Mouse (Mus musculus): ENCODE data around the gene Fry. TPM values are rescaled to one million over a fixed set of nuclear protein-coding genes. Genes with fewer than 3 reads are reported as not detected.

Fry gene
- polyA plus RNA-seq, 1 experiment from 2014 or later = 4.3 TPM

DNA sequence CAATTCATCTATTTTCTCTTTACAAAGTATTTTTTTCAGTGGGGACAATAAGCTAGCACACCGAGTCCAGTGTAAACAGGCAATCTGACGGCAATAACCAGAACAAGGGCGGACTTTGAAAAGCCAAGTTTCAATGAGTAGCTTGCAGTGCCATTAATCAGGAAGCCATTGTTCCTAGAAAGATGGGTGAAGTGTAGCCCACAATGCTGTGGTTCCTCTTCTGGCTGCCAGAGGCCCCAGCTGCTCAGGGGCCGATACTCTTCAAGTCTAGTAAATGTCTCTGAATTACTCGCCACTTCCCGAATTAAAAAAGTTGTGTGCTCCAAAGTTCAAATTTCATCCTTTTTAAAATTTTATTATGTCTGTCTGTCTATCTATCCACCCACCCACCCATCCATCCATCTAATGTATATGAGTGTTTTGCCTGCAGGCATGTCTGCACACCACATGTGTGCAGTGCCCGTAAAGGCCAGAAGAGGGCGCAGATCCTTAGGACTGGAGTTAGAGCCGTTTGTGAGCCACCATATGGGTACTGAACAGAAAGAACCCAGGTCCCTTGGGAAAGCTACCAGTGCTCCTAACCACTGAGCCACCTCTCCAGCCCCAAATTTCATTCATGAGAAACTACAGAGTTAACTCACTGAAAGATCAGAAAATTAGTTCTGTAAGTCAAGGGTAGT is 19.5 kb downstream of the Fry start:
- Histone ChIP-seq H3K27me3 (ENCODE audit: poor library complexity, severe bottlenecking) (no peaks in the 10 kb centered on the region), H3K36me3 (replicated peaks) (no peaks in the 10 kb centered on the region), H3K27ac (no peak overlapping the region), H3K9me3 (no peaks in the 10 kb centered on the region), H3K4me3 (no peak overlapping the region), H3K4me1 (no peaks in the 10 kb centered on the region)
- WGBS = 89% methylated on average over 9 of the region's 9 CpGs
- DNase-seq (ENCODE audit: extremely low spot score, low spot score) = no peak

DNA sequence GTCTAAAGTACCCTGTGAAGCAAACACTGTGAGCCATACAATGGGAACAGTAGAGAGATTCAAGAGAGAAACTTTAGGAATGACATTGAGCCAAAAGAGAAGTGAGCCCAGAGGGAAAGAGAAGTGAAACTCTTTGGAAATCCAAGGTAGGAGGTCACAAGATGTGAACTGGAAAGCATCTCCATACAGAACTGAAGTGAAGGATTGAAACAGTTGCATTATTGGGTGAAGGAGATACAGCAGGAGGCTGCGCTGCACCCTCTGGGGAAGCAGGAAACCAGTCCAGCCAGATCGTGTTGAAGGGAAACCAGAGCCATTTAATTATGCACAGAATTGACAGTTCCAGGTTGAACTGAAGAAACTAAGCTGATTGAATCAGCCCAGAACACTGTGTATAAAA is 22.1 kb downstream of the Fry start:
- DNase-seq (ENCODE audit: extremely low spot score, low spot score) = no peak
- WGBS = 80% methylated on average over 2 of the region's 2 CpGs
- H3K4me3 ChIP-seq = no peak overlapping the region
- no peaks in the 10 kb centered on the region for H3K9me3 ChIP-seq
- H3K27me3 ChIP-seq (ENCODE audit: poor library complexity, severe bottlenecking) = no peaks in the 10 kb centered on the region
- no peaks in the 10 kb centered on the region for H3K36me3 ChIP-seq (replicated peaks)
- no peaks in the 10 kb centered on the region for H3K4me1 ChIP-seq
- no peak overlapping the region for H3K27ac ChIP-seq

DNA sequence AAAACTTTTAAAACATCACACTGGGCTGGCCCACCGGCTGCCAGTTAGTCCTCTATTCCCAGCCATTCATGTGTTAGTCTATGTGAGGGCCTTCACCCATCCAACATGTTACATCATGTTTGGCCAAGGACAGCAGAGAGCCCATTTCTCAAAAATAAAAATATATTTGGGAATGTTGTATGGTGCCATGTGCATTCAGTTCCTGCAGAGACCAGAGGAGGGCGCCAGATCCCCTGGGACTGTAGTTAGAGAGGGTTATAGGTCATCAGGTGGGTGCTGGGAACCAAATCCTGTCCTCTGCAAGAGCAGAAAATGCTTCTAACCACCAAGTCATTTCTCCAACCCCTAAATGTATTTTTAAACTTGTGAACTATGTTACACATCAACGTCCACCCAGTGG is 27.5 kb downstream of the Fry start:
- Histone ChIP-seq H3K27me3 (ENCODE audit: poor library complexity, severe bottlenecking) (no peaks in the 10 kb centered on the region), H3K27ac (no peak overlapping the region), H3K9me3 (no peaks in the 10 kb centered on the region), H3K4me3 (no peak overlapping the region), H3K36me3 (replicated peaks) (no peaks in the 10 kb centered on the region), H3K4me1 (no peaks in the 10 kb centered on the region)
- no peak for DNase-seq (ENCODE audit: extremely low spot score, low spot score)
- WGBS = 85% methylated on average over 3 of the region's 3 CpGs

- H3K27me3 ChIP-seq (ENCODE audit: poor library complexity, severe bottlenecking) = no peaks in the 10 kb centered on the region
- no peak overlapping the region for H3K4me3 ChIP-seq
- no peaks in the 10 kb centered on the region for H3K9me3 ChIP-seq
- H3K27ac ChIP-seq = no peak overlapping the region
- H3K4me1 ChIP-seq = no peaks in the 10 kb centered on the region
- 94% methylated on average over 4 of the region's 4 CpGs for WGBS
- no peaks in the 10 kb centered on the region for H3K36me3 ChIP-seq (replicated peaks)
- no peak for DNase-seq (ENCODE audit: extremely low spot score, low spot score)
Measured at GRCm38 (mm10) chr5:150146612-150147011, 28.2 kb downstream of the Fry start.

GRCm38 (mm10) chr5:150149725-150150124 is 31.3 kb downstream of the Fry start:
- H3K36me3 ChIP-seq (replicated peaks) = no peaks in the 10 kb centered on the region
- no peak for DNase-seq (ENCODE audit: extremely low spot score, low spot score)
- H3K4me3 ChIP-seq = no peak overlapping the region
- H3K4me1 ChIP-seq = peaks cover 5% of the 10 kb centered on the region; the same call in 1 of the 2 replicates
- no peaks in the 10 kb centered on the region for H3K27me3 ChIP-seq (ENCODE audit: poor library complexity, severe bottlenecking)
- H3K9me3 ChIP-seq = no peaks in the 10 kb centered on the region
- 86% methylated on average over 11 of the region's 11 CpGs for WGBS
- no peak overlapping the region for H3K27ac ChIP-seq

DNA sequence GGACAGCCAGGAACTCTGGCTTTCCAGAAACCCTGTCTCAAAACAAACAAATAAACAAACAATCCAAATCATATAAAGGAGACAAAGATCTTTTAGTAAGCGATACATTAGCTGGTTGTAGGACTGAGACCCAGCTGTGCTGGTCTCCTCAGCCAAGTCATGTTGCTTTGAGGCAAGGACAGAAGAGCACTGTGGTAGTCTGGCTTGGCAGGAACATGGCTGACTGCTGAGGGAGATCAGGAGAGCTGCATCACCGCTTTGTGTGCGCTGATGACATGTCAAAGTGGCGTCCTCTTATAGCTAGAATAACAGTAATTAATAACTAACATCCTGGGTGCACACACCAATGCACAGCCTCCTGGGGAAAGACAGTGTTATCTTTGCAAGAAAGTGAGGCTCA is 32.5 kb downstream of the Fry start:
- DNase-seq (ENCODE audit: extremely low spot score, low spot score) = no peak
- Histone ChIP-seq H3K4me1 (peaks cover 5% of the 10 kb centered on the region; the same call in 1 of the 2 replicates), H3K36me3 (replicated peaks) (no peaks in the 10 kb centered on the region), H3K27ac (no peak overlapping the region), H3K27me3 (ENCODE audit: poor library complexity, severe bottlenecking) (no peaks in the 10 kb centered on the region), H3K4me3 (no peak overlapping the region), H3K9me3 (no peaks in the 10 kb centered on the region)
- WGBS = 87% methylated on average over 4 of the region's 4 CpGs

- H3K4me3 ChIP-seq = no peak overlapping the region
- DNase-seq (ENCODE audit: extremely low spot score, low spot score) = no peak
- H3K27ac ChIP-seq = no peak overlapping the region
- H3K9me3 ChIP-seq = no peaks in the 10 kb centered on the region
- WGBS = 81% methylated on average over 22 of the region's 22 CpGs
- H3K4me1 ChIP-seq = peaks cover 5% of the 10 kb centered on the region; the same call in 1 of the 2 replicates
- no peaks in the 10 kb centered on the region for H3K36me3 ChIP-seq (replicated peaks)
- H3K27me3 ChIP-seq (ENCODE audit: poor library complexity, severe bottlenecking) = no peaks in the 10 kb centered on the region
Measured at GRCm38 (mm10) chr5:150152071-150152879, 33.8 kb downstream of the Fry start.

- Histone ChIP-seq H3K4me3 (no peak overlapping the region), H3K9me3 (no peaks in the 10 kb centered on the region), H3K36me3 (replicated peaks) (no peaks in the 10 kb centered on the region), H3K27ac (no peak overlapping the region), H3K4me1 (peaks cover 5% of the 10 kb centered on the region; the same call in 1 of the 2 replicates), H3K27me3 (ENCODE audit: poor library complexity, severe bottlenecking) (no peaks in the 10 kb centered on the region)
- no peak for DNase-seq (ENCODE audit: extremely low spot score, low spot score)
- 84% methylated on average over 10 of the region's 10 CpGs for WGBS
Measured at GRCm38 (mm10) chr5:150152880-150153281, 34.4 kb downstream of the Fry start.

DNA sequence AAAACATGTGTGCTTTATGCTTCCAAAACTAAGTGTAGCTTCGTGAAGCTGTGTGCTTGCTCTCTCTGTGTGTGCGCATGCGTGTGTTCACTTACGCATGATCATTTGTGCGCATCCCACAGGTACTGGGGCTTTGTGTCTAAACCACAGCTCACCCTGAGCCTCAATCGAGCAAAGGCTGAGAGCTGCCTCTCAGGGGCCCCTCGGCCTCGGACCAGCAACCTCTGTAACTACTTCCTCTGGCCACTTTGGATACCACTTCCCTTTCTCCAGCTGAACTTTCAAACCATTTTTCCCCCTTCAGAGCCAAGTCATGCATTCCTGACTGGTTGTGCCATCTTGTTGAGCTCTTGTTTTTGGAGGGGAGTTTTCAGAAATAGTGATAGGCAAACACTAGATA is 36.9 kb downstream of the Fry start:
- no peaks in the 10 kb centered on the region for H3K36me3 ChIP-seq (replicated peaks)
- no peak overlapping the region for H3K27ac ChIP-seq
- no peaks in the 10 kb centered on the region for H3K9me3 ChIP-seq
- H3K4me1 ChIP-seq = peaks cover 11% of the 10 kb centered on the region
- DNase-seq (ENCODE audit: extremely low spot score, low spot score) = no peak
- WGBS = 89% methylated on average over 8 of the region's 8 CpGs
- no peaks in the 10 kb centered on the region for H3K27me3 ChIP-seq (ENCODE audit: poor library complexity, severe bottlenecking)
- no peak overlapping the region for H3K4me3 ChIP-seq

GRCm38 (mm10) chr5:150156063-150156786 is 37.8 kb downstream of the Fry start:
- no peaks in the 10 kb centered on the region for H3K9me3 ChIP-seq
- H3K4me3 ChIP-seq = no peak overlapping the region
- WGBS = 89% methylated on average over 16 of the region's 16 CpGs
- H3K27me3 ChIP-seq (ENCODE audit: poor library complexity, severe bottlenecking) = no peaks in the 10 kb centered on the region
- no peak overlapping the region for H3K27ac ChIP-seq
- H3K4me1 ChIP-seq = peaks cover 11% of the 10 kb centered on the region
- DNase-seq (ENCODE audit: extremely low spot score, low spot score) = no peak
- no peaks in the 10 kb centered on the region for H3K36me3 ChIP-seq (replicated peaks)

DNA sequence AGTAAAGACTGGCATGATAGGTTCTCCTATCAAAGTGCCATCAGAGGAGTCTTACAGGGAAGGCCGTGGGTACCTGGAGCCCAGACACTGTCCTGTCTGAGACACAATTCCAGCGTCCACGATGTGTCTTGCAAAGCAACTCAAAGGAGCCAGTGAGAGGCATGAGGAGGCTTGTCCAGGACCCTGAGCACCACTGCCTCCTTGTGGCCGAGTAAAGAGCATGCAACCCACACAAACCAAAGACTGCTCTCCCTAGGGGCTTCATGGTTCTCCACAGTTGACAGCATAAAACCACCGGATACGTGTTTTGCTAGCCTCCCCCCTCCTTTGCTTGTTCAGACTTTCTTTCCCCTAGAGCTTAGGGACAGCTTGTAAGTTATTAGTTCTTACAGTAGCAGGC is 39.2 kb downstream of the Fry start:
- H3K4me1 ChIP-seq = peaks cover 5% of the 10 kb centered on the region
- no peaks in the 10 kb centered on the region for H3K36me3 ChIP-seq (replicated peaks)
- WGBS = 50% methylated on average over 6 of the region's 6 CpGs
- H3K9me3 ChIP-seq = no peaks in the 10 kb centered on the region
- no peak overlapping the region for H3K4me3 ChIP-seq
- DNase-seq (ENCODE audit: extremely low spot score, low spot score) = peak; percentile 35
- no peak overlapping the region for H3K27ac ChIP-seq
- no peaks in the 10 kb centered on the region for H3K27me3 ChIP-seq (ENCODE audit: poor library complexity, severe bottlenecking)

GRCm38 (mm10) chr5:150159151-150159550 is 40.7 kb downstream of the Fry start:
- no peaks in the 10 kb centered on the region for H3K9me3 ChIP-seq
- no peak for DNase-seq (ENCODE audit: extremely low spot score, low spot score)
- no peak overlapping the region for H3K4me3 ChIP-seq
- H3K27ac ChIP-seq = no peak overlapping the region
- H3K4me1 ChIP-seq = peaks cover 5% of the 10 kb centered on the region
- no peaks in the 10 kb centered on the region for H3K36me3 ChIP-seq (replicated peaks)
- H3K27me3 ChIP-seq (ENCODE audit: poor library complexity, severe bottlenecking) = no peaks in the 10 kb centered on the region
- 56% methylated on average over 5 of the region's 5 CpGs for WGBS

GRCm38 (mm10) chr5:150161193-150161592 is 42.7 kb downstream of the Fry start:
- WGBS = 88% methylated on average over 6 of the region's 6 CpGs
- Histone ChIP-seq H3K27me3 (ENCODE audit: poor library complexity, severe bottlenecking) (no peaks in the 10 kb centered on the region), H3K4me3 (no peak overlapping the region)

More at GRCm38 (mm10) chr5:150161193-150161592, 42.7 kb downstream of the Fry start:
- Histone ChIP-seq H3K4me1 (peaks cover 5% of the 10 kb centered on the region), H3K9me3 (no peaks in the 10 kb centered on the region), H3K27ac (no peak overlapping the region), H3K36me3 (replicated peaks) (no peaks in the 10 kb centered on the region)
- DNase-seq (ENCODE audit: extremely low spot score, low spot score) = no peak
